ENCODE assay signal across 8 mouse cellular contexts in genomic region chr7:116161544-116161943, GRCm38 (mm10).
DNase-seq lines count a peak whose midpoint lies in the region; ATAC-seq lines count a peak whose summit lies in the region.

No protein-coding gene starts in this region.

- H3K27ac ChIP-seq in hindbrain, embryonic 10.5 days = no peak overlapping the region
- no peak overlapping the region for H3K27ac ChIP-seq in midbrain, embryonic 15.5 days

- peak; percentile 23 for DNase-seq in layer of hippocampus, adult 11-12 months (ENCODE audit: low spot score)
- no peak for DNase-seq in layer of hippocampus, adult 9-11 months
- DNase-seq in R1 (ENCODE audit: low read depth, low spot score) = peak; percentile 71
- DNase-seq in embryo, embryonic 10 days (ENCODE audit: low spot score) = peak; percentile 73
- peak; percentile 51 for DNase-seq in hindbrain, embryonic 10.5 days (ENCODE audit: low spot score)
- DNase-seq in left cerebral cortex, postnatal 36 days (ENCODE audit: low spot score in 2 of 2) = peak; percentile 32 to 50
- peak; percentile 23 for DNase-seq in thymus, postnatal 25 days

- no peak overlapping the region for H3K4me3 ChIP-seq in hindbrain, embryonic 10.5 days
- no peak overlapping the region for H3K4me3 ChIP-seq in midbrain, embryonic 15.5 days

- peaks cover 4% of the 10 kb centered on the region; the same call in 1 of the 2 replicates for H3K4me1 ChIP-seq in hindbrain, embryonic 10.5 days (replicated peaks)
- H3K4me1 ChIP-seq in midbrain, embryonic 15.5 days = no peaks in the 10 kb centered on the region; the same call in 1 of the 2 replicates

- H3K36me3 ChIP-seq in hindbrain, embryonic 10.5 days = peaks cover 61% of the 10 kb centered on the region
- no peaks in the 10 kb centered on the region for H3K36me3 ChIP-seq in midbrain, embryonic 15.5 days (replicated peaks)

- no peaks in the 10 kb centered on the region for H3K27me3 ChIP-seq in hindbrain, embryonic 10.5 days (ENCODE audit: insufficient read depth, poor library complexity, severe bottlenecking)
- no peaks in the 10 kb centered on the region for H3K27me3 ChIP-seq in midbrain, embryonic 15.5 days (replicated peaks)

- H3K9me3 ChIP-seq in hindbrain, embryonic 10.5 days = no peaks in the 10 kb centered on the region
- no peaks in the 10 kb centered on the region for H3K9me3 ChIP-seq in midbrain, embryonic 15.5 days

- 30% methylated on average over 5 of the region's 5 CpGs for WGBS in hindbrain, embryonic 10.5 days
- WGBS in midbrain, embryonic 15.5 days = 25% methylated on average over 5 of the region's 5 CpGs

- intact Hi-C loops in left cerebral cortex, postnatal 36 days (cut with DNase I) = loop anchor here (2.0 to 5.0 kb wide), 2 partner anchors 41 to 85 kb away; no protein-coding TSS in a partner anchor

- no peak overlapping the region for H3K9ac ChIP-seq in midbrain, embryonic 15.5 days

- H3K4me2 ChIP-seq in midbrain, embryonic 15.5 days = no peak overlapping the region

- peak; percentile 82 for ATAC-seq in midbrain, embryonic 15.5 days (replicated peaks)
